Mouse (Mus musculus): Measurements from ENCODE around the gene Nkiras1. TPM values are rescaled to one million over a fixed set of nuclear protein-coding genes. Genes with fewer than 3 reads are reported as not detected.
"Not testable (repeated sequence)": the region's sequence is repeated elsewhere in the genome, so short reads cannot be mapped to it uniquely, and the experiment has no call there.

The Nkiras1 gene
- 10 to 100 TPM; 23.8 to 32.7 (median 27.0) TPM for polyA plus RNA-seq (2017; shearing (Covaris generic))

DNA sequence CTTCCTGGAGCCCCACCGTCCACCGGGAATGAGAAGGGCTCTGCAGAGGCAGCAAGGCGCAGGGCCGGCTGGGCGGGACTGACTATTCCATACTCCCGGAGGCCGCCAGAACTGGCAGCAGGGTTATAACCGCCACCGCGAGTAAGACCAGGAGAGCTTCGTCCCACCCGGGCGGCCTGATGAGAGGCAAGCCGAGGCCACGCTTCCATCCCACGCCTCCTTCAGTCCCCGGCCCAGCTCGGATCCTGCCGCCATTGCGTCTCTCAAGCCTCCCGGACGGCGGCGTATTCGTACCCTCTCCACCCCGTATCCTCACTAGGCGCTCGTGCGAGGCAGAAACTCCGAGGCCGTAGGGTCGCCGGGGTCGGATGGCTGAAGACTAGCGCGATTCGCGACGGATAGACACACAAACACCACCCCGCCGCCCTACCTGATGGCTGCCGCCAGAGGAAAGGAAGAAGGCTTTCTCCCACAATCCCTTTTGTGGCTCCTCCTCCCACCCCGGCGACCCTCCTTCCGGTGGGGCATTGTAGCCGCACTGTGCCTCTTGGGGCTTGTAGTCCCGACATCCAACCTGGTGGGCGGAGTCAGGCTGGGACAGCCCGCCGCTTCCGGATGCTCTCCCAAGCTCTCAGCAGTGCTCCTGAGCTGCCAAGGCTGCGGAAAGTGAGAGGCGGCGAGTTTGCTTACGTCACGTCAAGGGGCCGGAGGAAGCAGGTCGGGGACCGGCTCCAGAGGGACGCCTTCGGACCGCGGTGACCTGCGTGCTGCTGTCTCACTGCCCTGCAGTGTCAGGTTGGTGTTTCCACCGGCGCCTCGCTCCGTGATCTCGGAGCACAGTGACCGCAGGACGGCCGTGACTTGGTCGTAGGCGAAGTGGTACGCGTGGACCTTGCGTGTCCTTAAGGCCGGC, at the start of gene Nkiras1, which contains the start of gene Rpl15:
TSS of gene Nkiras1 (plus strand) at position 608 of the 913 bp plus-strand sequence.
TSS of gene Rpl15 (minus strand) at position 863 of the 913 bp plus-strand sequence.
- peak; percentile 96 for ATAC-seq

DNA sequence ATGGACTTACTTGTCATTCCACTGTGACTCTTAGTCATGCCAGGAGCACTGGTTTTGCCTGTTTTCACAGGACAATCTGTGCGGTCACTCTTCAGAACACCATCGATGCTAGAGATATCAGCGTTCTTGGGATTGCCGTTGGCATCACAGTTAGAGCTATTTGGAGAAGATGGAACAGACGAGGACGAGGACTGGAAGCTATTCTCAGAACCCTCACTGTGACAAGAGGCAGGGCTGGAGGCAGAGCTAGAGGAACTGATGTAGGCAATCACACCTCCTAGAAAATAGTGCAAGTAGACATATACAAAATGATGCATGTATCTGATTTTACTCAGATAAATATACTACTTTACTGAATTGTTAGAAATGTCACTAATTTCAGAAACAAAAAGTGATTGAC, 49.0 kb upstream of the Nkiras1 start:
- no peak for ATAC-seq

DNA sequence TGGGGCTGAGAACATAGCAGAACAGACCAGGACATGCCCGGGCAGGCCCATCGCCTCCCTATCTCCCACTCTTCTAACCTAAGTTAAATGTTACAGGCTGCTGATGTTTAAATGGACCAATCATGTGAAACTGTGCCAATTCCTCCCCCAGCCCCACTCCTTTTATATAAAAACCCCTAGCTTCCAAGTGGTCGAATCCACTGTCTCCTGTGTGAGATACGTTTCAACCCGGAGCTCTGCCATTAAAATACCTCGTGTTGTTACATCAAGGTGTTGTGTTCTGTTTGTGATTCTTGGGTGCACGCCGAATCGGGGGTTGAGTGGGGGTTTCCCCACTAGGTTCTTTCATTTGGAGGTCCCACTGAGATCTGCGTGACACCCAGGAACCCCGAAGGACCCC, 45.5 kb upstream of the Nkiras1 start:
- ATAC-seq: not testable (repeated sequence)

DNA sequence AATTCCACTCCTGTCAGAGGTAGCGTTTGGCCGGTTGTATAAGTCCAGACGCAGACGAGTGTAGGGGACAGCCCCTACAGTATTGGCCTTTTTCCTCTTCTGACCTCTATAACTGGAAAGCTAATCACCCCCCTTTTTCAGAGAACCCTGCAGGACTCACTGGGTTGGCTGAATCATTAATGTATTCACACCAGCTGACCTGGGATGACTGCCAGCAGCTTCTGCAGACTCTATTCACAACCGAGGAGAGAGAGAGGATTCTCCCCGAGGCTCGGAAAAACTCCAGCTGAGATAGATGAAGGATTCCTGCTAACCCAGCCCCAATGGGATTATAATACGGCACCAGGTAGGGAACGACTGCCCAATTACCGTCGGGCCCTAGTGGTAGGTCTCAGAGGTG, 44.8 kb upstream of the Nkiras1 start:
- ATAC-seq: not testable (repeated sequence)

DNA sequence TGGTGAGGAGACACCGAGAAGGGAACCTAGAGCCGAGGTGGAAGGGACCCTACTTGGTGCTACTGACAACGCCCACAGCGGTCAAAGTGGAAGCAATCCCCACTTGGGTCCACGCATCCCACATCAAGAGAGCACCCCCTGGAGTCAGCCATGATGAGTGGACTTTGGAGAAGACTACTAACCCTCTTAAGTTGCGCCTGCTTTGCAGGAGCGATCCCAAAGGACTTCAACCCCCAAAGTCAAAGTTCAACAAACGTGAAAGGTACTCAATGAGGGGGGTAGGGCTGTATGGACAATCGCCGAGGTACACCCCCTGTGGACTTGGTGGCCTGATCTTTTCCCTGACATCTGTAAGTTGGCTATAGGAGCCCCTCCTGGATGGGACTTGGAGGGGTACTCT, 41.2 kb upstream of the Nkiras1 start:
- not testable (repeated sequence) for ATAC-seq

DNA sequence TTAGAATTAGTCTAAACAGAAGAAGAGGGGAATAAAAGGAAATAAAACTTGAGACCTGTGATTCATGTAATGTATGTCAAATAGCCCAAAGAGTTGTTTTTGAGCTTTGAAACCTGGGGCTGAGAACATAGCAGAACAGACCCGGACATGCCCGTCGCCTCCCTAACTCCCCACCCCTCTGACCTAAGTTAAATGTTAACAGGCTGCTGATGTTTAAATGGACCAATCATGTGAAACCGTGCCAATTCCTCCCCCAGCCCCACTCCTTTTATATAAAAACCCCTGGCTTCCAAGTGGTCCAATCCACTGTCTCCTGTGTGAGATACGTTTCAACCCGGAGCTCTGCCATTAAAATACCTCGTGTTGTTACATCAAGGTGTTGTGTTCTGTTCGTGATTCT, 39.1 kb upstream of the Nkiras1 start:
- not testable (repeated sequence) for ATAC-seq

DNA sequence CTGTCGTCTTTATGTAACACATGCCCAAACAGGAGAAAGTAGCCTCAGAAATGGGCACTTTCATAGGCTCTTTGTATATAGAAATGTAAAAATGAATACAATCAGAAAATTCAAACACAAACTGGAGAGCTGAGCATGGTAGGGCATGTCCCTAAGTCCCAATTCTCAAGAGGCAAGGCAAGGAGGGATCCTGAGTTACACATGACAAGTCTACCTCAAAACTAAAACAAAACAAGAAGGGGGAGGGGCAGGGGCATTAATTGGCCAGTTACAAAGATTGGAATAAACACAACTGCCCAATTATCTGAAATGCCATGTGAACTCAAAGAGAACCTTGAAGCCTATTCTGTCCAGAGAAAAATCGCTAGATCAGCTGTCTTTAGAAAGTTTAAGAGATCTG, 37.9 kb upstream of the Nkiras1 start:
- ATAC-seq: no peak

DNA sequence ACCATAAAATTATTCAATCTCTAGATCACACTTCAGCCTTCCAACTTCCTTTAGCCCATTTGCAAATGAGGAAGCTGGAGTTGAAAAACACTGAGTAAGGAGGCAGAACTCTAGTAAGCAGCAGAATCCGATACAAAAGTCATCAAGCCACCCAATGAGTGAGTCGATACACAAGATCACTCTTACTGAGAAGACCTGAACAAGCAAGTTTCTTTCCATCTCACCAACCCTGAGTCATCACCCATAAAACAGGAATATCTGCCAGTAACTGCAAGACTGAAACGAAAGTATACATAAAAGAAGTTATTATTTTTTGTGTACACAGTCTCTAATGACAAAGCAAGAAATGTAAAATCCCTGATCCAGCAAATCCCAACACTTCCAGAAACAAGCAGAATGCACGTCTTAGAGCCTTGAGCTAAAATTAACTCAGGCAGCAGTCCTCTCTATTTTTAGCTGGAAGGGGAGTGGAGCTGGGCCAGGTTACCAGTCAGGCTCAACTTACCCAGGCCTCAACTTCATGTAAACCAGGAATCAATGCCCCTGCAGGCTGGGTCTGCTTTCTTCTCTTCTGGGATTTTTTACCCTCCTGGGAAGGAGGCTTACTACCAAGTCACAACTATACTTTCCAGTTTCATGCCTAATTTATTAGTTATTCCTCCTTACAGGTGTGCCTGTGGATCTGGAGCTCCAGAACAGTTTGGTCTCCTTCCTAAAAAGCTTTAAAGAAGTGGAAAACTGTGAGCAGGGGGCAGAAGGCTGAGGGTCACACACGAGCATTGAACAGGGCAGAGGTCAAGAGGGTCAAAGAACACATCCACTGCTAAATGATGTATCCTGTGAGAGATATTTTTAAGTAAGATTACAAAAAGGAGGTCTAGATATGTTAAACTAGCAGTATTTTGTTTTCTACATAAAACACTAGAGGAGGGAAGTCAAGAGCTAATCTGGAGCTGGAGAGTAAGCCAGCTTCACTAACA, 36.7 kb upstream of the Nkiras1 start:
- no peak for ATAC-seq

DNA sequence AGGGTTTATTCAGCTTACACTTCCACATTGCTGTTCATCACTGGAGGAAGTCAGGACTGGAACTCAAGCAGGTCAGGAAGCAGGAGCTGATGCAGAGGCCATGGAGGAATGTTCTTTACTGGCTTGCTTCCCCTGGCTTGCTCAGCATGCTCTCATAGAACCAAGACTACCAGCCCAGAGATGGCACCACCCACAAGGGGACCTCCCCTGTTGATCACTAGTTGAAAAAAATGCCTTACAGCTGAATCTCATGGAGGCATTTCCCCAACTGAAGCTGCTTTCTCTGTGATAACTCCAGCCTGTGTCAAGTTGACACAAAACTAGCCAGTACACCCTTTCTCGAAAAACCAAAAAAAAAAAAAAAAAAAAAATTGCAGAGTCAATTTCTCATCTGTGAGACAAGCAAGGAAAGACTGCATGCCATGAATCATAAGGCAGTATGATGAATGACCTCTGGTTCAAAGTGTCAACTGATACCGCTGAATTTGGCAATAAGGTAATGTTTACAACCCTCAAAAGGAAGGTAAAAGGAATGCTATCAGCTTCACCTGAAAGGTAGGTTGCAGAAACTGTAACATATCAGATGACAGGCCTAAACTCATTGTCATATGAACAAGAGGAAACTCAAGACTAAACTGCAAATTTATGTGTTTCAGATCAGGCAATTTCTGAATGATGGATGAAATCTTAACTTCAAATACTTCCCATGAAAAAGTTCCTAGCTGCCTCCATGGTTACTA, 34.3 kb upstream of the Nkiras1 start:
- not testable (repeated sequence) for ATAC-seq

DNA sequence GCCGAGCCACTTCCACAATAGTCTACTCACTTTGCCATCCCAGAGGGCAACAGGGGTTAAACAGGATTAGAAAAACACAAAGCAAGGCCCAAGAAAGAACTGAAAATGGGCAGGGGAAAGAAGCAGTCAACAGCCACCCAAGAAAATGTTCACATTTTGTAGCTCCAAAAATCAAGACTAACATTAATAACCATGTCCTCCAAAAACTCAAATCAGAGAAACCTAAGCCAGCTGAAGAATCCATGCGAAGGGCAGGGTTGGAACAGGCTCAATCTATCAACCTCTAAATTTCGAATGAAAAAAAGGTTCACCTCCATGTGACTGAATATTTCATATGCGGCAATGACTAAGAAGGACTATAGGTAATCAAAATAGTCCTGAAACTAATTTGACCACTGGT, 33.6 kb upstream of the Nkiras1 start:
- ATAC-seq: no peak

DNA sequence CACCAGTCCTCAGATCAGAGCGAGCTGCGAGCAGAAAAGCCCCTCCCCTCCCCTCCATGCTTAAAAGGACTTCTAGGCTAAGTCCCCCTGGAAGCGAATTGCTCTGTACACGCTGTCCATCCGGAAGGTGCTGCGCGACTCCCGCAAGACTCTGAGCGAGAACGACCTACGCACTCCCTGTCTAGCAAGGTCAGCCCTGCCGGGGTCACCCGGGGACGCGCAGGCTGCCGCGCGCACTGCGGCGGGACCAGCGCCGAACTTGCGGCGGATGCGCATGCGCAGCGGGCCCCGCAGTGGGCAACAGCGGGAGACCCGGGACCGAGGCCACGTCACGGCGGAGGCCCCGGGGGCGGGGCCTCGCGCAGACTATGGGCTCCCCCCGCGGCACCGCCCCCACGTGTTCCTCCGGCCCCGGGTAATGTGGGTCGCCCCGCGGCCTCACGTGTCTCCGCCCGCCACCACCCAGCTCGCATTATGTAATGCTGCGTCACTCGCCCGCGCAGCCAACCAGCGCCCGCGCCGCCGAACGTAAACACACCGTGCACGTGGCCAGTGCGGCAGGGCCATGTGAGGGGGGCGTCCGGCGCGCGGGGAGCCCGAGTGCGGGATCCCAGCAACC, 32.7 kb upstream of the Nkiras1 start:
- peak; percentile 80 for ATAC-seq

DNA sequence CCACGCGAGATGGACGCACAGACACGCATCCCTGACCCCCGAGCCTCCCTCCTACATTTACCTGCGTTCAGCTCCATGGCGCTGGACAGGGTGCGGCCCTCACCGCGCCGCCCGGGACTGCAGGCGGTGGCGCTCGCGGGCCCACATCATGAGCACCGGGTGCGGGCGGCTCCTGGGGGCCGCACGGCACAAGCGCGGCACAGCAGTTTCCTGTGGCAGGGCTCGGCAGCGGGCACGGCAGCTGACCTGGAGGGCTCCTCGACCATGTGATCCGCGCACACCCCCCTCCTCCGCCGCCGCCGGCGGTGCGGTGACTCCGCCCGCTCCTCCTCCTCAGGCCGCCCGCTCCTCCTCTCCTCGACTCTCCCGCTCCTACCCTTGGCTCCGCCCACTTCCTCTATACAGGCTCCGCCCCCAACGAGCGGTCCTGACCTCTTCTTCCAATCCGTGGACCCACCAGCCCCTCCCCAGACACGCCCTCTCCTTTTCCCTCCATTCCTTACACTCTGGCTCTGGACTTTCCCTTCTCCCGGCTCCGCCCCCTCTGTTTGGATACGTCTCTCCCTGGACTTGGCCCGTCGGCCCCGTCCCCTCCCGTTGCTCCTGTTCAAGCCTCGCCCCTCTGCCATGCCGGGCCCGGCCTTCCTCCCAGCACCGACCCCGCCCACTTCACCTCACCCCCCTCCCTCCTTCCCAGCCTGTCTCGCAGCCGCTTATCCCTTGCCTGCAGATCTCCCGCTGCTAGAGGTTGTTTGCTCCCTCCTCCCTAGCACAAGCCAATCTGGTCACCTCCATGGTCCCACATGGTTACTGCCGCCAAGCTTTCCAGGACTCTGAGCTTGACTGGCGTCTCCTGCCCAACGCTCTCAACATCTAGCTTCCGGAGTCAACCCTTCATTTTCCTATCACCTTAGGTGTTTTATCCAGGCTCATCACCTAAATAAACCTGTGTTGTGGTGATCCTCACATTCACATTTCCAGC, 31.9 kb upstream of the Nkiras1 start, which contains the start of gene Nr1d2:
TSS of gene Nr1d2 (minus strand) at position 378 of the 982 bp plus-strand sequence.
- ATAC-seq: peak; percentile 77

DNA sequence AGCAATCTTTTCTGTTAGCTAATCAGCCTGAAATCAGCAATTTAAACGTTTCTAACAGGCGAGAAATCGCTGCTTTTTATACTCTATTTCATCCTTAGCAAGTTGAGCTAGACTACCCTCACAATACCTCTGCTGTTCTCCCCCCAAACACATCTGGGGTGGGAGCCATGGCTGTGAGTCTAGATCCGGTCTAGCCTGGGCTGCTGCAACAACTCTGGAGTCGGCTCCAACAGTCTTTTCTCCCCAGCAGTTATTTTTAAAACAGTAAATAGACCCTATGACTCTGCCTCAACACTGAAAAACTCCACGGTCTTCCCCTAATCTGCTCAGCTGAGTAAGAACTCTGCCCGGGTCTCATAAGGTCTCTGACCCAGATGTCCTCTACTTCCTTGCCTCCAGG, 30.8 kb upstream of the Nkiras1 start:
- no peak for ATAC-seq

DNA sequence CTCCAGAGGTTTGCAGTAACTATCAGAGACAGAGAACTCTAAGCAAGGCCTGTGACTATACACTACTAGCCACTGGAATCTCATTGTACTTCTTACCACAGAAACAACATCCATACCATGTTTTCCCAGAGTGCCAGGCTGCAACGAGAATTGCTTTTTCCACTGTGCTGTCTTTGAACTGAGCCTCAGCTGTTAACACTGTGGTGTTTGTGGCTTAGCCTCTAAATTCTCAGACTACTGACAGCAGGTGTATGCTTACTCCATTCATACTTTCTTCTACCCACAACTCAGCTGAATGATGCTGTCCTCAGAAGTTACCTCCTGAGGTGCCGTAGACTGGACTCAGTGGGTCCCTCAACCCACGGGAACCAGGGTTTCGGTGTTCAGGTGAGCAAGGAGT, 29.1 kb upstream of the Nkiras1 start:
- no peak for ATAC-seq

DNA sequence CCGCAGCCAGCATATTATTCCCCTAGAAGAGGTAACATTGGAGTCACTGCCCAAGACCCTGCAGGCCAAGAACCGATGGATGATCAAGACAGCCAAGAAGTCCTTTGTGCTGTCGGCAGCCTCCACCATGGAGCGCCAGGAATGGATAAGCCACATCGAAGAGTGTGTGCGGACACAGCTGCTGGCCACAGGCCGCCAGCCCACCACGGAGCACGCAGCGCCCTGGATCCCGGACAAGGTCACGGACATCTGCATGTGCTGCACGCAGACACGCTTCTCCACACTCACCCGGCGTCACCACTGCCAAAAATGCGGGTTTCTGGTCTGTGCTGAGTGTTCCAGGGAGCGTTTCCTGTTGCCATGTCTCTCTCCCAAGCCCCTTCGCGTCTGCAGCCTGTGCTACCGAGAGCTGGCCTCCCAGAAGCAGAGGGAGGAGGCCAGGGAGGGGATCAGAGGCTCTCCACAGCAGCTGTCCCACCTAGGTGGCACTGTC, 28.3 kb upstream of the Nkiras1 start:
- no peak for ATAC-seq

DNA sequence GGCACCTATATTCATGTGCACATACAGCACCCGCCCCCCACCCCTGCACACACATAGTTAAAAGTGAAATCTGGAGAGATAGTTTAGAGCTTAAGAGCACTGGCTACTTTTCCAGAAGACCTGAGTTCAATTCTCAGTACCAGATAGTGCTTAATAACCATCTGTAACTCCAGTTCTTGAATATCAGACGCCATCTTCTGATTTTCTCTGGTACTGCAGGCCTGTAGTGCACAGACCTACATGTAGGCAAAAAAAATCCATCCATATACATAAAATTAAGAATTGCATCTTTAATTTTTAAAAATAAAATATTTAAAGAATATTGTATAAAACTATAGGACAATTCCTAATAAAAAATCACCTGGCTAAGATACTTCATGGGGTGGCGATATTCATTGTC, 9.7 kb upstream of the Nkiras1 start:
- no peak for ATAC-seq

DNA sequence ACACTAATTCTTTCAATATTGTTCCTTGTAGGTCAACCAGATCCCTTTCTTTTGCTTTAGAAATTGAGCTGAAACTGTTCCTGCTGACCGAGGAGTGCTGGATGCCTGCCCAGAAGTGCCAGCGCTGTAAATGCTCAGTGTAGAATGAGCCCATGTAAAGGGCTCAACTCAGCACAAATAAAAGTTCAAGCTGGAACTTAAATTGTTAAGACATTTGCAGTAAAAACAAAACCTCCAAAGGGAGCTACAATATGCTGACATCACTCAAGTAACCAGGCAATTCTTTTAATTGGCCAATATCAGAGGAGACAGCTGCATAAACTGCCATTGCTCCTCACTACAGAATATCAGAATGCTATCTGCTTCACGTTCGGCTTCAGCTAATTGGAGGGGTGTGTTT, 7.5 kb upstream of the Nkiras1 start:
- no peak for ATAC-seq

DNA sequence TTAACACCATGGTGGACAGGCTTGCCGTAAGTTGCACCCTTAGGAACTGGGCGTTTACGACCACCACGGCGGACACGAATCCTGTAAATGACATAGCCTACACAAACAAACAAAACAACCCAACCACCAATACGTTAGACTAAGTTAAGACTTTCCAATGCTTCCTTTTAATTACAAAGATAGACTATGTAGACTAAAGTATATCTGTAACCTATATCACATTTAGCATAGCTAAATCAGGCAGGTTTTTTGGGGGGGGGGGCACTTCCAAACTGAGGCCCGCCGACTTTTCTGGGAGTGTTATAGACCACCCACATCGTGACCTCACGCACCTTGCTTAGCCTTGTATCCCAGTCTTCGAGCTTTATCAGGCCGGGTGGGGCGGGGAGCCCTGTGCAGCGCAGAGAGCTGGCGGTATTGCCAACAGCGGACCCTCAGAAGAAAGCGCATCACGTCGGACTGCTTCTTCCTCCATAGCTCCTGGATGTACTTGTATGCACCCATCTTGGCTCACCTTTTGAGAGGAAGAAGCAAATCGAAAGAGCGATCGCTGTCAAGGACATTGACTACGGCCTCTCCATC, 898 bp upstream of the Nkiras1 start:
- ATAC-seq: peak; percentile 0

DNA sequence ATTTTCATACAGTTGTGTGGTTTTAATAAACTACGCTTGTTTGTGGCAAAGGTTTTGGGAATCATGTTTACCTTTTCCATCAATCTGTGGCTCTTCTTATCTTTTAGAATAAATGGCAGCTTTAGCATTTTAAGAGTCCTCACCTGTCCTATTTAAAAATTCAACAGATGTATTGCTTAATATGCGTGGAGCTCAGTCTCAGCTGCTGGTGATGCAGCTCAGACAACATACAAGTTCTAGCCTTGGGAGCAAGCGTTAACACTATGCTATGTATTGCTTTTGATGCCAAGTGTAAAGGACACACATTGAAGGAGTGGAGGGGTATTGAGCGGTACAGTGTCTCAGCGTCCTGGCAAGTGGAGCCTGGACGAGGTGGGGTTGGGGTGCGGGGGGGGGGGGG, 730 bp downstream of the Nkiras1 start:
- no peak for ATAC-seq

DNA sequence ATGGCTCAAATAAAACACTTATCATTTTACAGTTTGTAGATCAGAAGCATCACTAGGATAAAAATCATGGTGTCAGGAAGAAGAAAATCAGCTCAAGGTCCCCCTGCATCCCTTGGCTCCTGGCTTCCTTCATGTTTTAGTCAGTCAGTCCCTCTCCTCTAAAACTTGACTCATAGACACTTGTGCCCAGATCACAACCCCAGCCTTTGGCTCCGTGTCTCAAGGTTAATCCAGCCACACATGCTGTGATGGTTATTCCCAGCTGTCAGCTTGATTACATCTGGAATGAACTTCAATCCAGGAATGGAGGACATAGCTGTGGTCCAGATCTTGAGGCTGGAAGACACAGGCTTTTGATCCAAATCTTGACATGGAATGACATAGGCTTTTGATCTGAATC, 3.6 kb downstream of the Nkiras1 start:
- ATAC-seq: no peak

Data from inflammation-experienced regulatory T-cells, adult 6 months (primary cell).